Mouse (Mus musculus) frontal cortex, postnatal 10 days (tissue): ENCODE data around the gene Ddx10.
"Not testable (repeated sequence)": the region's sequence is repeated elsewhere in the genome, so short reads cannot be mapped to it uniquely, and the experiment has no call there.

Experiments used
- DNase-seq, 2 experiments: peaks; one replicate each; pipeline ENCODE4 v3.0.0; 2022; ENCODE audit warnings: low spot score in 2 of 2, mixed read lengths in 1 of 2

Ddx10 gene

DNA sequence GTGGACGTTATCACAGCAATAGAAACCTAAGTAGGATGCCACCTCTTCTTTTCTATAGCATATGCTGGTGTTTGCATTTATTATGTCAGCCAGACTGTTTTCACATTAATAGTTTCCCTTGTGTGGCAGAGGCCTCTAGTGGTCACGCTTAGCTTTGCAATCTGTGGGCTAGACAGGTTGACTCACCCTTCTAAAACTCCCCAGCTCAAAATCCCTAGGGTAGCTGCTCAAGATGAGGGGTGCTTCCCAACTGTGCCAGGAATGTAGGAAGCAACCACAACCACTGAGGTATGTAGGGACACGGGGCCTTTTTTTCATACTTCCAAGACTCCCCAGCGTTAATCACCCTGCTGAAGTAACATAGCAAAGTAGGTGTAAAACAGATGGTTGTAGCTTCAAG is 103.6 kb downstream of the Ddx10 start:
- DNase-seq, result peak in 1 of 2 experiments; percentile 20

DNA sequence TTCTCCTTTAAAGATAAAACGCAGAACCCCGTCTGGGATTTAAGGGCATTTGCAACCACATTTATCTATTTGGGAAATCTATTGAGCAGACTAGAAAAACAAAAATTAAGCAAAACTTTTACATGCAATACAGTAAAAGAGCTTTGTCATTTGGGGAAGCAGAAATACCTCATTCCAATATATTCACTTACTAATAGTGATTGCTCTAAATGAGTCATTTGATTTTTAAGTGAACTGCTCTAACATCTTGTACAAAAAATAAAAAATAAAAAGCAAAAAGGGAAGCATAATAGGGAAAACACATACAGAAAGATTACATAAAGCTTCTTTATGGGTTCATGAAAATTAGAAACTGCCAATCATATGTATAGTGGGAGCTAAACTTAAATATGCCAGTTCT is 104.3 kb downstream of the Ddx10 start:
- DNase-seq, result no peak

DNA sequence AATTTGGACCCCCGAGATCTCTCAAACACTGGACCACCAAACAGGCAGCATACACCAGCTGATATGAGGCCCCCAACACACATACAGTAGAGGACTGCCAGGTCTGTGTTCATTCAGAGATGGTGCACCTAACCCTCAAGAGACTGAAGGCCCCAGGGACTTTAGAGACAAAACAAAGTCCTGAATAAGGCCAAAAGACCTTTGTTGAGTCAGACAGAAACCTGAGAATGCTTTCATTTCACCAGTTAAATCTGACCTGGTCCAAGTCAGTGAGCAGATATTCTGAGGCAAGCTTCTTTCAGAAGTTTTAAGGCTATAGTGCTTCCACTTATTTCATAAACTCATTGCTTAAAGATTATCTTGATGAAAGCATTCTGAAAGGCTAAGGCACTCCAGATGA is 105.4 kb downstream of the Ddx10 start:
- DNase-seq, result not testable (repeated sequence)

DNA sequence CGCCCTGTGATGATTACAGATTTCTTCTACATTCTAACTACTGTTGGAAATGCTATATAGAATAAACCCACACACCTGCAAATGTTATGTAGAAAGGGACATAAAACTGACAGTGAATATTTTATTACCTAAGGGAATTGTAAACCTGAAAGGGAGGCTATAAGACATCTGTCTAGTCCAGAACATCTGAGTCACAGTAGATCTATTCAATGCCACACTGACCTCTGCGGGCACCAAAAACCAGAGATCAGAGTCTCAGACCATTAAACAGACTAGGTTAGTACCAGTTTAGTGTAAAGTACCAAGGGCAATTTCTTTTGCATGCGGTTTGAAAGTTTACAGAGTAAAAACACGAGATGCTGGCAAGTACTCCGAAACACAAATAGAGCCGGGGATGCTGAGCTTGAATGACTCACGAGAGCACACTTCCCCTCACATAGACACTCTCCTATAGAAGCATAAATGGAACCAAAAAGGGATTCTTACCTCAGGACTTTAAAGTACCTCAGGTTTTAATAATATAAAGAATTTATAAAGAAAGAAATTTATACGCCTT is 107.2 kb downstream of the Ddx10 start:
- DNase-seq, result no peak

DNA sequence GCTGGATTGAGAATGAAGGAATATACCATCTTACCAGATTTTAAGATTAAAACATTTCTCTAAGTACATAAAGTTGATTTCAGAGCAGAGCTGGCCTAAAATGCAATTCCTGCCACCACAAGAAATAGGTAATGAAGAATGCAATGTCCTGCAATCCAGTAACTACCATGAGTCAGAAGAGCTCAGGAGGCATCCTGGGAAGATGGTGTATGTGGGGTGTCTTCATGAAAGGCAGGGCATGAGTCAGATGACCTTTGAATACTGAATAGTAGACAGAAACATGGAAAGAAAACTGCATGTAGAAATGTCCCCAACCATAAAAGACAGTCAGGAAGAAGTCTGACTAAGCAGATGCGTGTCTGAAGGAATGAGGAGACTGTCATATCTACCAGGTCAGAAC is 115.0 kb downstream of the Ddx10 start:
- no peak for DNase-seq

DNA sequence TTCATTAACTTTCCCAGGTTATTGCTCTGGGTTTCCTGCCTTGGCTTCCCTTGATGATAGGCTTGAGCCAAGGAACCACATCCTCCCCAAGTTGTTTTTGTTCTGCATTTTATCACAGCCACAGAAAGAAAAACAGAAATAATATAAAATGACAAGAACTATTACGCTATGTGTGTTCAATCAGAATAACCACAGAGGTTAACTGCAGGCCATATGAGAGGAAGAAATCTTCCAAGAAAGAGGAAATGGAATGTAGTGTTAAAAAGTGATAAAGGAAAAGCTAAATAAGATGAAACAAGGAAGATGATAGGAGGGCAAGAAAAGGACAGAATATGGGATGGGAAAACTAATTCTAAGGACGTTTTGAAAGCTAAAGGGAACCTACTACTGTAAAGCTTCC is 117.4 kb downstream of the Ddx10 start:
- no peak for DNase-seq

- no peak for DNase-seq
These were observed 146.8 kb downstream of the Ddx10 start for GRCm38 (mm10) chr9:53101103-53101502.

DNA sequence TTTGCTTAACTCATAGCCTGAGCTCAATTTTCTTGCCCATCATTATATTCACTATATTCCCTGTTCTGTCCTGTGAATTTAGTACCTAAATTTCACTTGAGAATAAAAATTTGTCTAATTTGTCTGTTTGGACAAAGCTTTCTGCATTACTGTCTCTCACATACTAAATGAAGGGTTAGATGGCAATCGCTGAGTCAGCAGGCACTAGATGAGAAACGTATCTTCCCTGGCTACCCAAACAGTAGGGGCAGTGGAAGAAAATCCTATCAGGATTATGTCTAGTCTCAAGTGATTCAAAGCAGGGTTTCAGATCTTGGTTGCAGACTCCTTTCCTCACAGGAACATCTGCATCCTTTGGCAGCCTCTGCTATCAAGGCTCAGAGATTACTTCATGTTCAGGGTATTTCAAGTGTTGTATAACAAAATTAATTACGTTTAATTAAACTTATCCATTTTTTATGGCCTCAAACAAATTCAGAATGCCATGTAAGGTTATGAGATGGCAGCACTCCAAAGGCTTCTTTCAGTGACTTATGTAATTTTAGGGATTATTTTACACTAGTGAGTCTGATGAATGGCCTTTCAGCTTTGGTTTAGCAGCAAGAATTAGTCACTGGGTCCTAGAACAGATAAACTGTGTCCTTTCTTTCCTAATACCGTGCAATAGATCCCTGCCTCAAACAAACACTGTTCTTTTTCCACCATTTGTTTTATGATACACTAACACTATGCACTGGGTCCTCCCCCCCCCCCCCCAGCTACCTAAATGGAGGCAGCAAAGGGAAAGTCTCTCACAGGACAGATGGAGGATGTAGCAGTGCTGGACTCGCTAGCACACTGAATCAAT is 152.3 kb downstream of the Ddx10 start:
- no peak for DNase-seq

GRCm38 (mm10) chr9:53094536-53094935 is 153.3 kb downstream of the Ddx10 start:
- no peak for DNase-seq

- DNase-seq, result no peak
These were observed 170.2 kb downstream of the Ddx10 start for GRCm38 (mm10) chr9:53077626-53078025.

DNA sequence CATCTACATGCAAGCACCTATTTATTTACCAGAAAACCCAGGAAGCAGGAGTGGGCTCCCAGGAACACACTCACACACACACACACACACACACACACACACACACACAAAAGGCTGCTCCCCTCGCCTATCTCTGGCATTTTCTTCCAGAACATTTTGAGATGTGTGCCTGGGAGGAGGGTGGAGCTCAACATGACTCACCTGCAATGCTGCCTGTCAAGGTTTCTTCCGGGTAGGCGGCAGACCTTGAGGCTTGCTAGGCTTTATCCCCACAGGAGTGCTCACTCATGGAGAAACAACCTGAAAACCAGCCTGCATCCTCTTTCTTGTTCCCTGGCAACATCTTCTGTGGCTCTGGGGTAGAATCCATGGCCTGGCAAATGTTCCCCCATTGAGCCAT is 171.9 kb downstream of the Ddx10 start:
- DNase-seq, result no peak

DNA sequence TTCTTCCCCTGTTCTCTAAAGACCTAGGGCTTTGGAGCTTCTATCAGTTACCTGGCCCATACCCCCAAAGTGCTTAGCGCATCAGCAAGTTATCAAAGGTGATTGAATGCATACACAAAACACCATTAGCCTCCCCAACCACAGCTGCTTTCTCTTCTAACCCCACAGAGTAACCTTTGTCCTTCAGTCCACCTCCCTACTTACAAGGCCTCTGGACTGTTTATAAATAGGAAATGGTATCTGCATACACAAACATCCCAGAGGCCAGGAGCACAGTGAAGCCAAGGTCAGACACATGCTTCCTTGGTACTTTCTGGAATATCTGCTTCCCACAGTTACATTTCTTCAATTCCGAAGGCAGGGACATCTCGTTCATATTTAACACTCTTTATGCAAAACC is 173.4 kb downstream of the Ddx10 start:
- DNase-seq, result no peak

DNA sequence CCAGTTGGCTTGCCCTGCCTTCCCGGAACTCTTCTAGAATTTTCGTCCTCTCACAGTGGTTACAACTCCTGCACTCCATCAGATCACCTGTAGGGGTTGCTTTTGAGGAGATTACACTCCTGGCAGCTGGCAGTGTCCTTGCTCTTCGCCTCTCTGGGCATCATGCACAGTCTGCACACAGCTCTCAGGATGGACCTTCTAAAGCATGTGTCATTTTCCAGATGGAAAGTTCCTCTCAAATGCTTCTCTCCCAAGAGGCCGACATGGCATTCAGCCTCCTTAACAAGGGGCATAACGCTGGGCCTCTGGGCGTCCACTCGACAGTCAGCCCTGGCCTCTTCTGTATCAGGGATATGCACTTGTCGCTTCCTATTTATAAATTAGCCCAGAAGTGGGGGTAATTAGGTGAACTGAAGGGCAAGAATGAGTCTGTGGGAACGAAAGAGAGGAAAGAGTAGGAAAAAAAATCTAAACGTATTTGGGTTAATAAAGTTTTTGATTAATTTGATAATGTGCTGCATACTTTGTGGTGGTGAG is 174.2 kb downstream of the Ddx10 start:
- DNase-seq, result no peak

- no peak for DNase-seq
These were observed 175.8 kb downstream of the Ddx10 start for GRCm38 (mm10) chr9:53072088-53072487.

DNA sequence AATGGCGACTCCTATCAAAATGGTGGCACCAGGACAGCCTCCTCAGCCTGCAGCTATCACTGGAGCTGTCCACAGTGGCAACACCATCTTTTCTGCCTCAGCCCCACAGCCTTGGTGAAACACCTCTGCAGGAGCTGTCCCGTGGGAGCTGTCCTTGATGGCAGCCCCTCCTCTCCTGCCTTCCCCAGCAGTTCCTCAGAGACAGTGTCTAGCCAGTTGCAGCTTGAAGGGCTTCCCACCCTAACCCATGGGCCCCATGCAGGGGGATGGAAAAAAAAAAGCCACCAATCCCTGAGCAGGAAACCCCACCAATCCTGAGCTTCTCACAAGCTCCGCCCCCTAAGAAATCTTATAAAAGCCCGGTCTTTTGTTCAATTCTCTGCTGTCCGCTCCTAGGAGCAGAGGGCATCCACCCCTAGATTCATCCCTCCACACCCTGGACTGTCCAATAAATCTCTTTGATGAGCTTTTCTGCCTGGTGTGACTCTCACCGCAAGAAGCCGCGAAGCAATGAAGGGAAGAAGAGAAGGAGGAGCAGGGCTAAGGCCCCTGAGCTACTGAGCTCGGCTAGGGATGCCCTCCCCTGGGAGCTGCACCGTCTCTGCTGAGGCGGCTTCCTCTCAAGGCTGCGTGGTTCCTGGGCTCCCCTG is 176.9 kb downstream of the Ddx10 start:
- DNase-seq, result no peak

DNA sequence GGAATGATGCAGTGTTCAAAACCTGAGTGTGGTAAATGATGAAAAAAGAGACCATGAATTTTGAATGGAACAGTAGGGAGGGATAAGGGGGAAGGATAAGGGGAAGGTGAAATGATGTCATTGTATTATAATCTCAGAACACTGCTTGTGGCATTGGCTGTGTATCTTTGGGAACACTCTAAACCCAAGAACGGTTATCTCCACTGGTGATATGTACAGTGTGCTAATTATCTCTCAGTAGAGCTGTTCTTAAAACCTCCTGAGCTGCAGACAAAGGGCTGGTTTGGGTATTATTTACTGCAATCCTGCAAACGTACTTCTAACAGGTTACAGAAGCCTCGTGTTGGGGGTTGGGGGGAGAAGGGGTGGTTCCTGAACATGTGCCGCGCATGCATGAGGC is 179.7 kb downstream of the Ddx10 start:
- no peak for DNase-seq

- no peak for DNase-seq
These were observed 181.4 kb downstream of the Ddx10 start for GRCm38 (mm10) chr9:53066428-53066827.

DNA sequence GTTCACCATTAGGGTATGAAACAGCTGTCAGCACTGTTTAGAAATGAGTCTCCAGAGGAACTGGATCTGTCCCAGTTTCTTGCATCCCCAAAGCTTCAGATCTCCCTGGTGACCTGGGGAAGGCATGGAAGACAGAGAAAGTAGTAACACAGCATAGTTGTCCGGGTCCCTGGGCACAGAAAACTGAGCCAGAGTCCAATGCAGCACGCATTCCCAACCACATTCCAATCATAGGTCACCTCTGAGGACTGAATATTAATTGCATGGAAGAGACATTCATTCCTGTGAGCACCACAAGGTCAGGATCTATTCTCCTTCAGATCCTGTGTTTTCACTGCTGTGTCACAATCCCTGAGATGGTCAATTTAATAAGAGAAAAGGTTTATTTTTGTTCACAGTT is 182.8 kb downstream of the Ddx10 start:
- DNase-seq, result no peak

GRCm38 (mm10) chr9:53064531-53064930 is 183.3 kb downstream of the Ddx10 start:
- no peak for DNase-seq

DNA sequence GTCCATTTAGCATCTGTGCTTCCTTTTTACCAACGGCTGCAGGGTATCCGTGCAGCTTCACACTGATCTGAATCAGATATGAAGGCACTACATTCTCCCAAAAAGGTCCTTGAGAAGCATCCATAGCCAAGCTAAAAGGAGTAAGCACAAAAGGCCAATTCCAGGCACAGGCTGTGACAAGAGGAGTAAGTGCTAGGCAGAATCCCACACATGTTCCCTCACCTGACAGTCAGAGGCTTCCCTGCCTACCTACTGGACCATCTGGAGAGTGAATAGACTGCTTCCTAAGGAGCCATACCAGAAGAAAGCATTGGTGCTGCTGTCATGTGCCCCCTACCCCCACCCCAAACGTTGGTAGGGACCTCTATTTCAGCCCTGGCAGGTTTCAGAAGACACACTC is 192.5 kb downstream of the Ddx10 start:
- no peak for DNase-seq
